Mouse (Mus musculus) midbrain, embryonic 10.5 days (tissue): ENCODE data around the gene Trappc2. TPM values are rescaled to one million over a fixed set of nuclear protein-coding genes. Genes with fewer than 3 reads are reported as not detected.

Experiments used
- DNase-seq: peaks from one replicate; pipeline ENCODE4 v3.0.0-alpha.2; 2017; ENCODE audit warnings: low spot score
- H3K27ac ChIP-seq: fragments of 300-500 bp; sonication (generic); replicated peaks from 2 replicates; pipeline ENCODE4 v1.5.1; 2016; ENCODE audit warnings: mild to moderate bottlenecking
- H3K27me3 ChIP-seq: fragments of 300-500 bp; sonication (generic); 2 replicates; pipeline ENCODE4 v1.6.1; 2016; ENCODE audit warnings: low read depth, mild to moderate bottlenecking; ENCODE audit not compliant: poor library complexity, severe bottlenecking
- H3K36me3 ChIP-seq: fragments of 300-500 bp; sonication (generic); 2 replicates; pipeline ENCODE4 v1.6.1; 2016; ENCODE audit warnings: mild to moderate bottlenecking, moderate library complexity
- H3K4me1 ChIP-seq: fragments of 300-500 bp; sonication (generic); 2 replicates; pipeline ENCODE4 v1.6.1; 2016
- H3K4me3 ChIP-seq: fragments of 300-500 bp; sonication (generic); 2 replicates; pipeline ENCODE4 v1.5.1; 2016; ENCODE audit warnings: mild to moderate bottlenecking, moderate library complexity
- H3K9me3 ChIP-seq: fragments of 300-500 bp; sonication (generic); replicated peaks from 2 replicates; pipeline ENCODE4 v1.6.1; 2016; ENCODE audit warnings: mild to moderate bottlenecking
- WGBS: fragments of 180-500 bp; shearing (Covaris S2); methylation state at CpG from one replicate; pipeline ENCODE4 v1.1.7; 2016; 5-methylcytosine and 5-hydroxymethylcytosine counted together
- polyA plus RNA-seq: library from polyadenylated mRNA; unstranded; fragments of >200 nt; fragmentation: Nextera tagmentation; extraction: Ambion mirVana; gene quantifications from 2 replicates; pipeline ENCODE4 v1.2.1, GENCODE M21; 2016

Trappc2 gene
- 32.7 and 42.6 TPM in 2 replicates for polyA plus RNA-seq

GRCm38 (mm10) chrX:166440036-166440615, at the start of gene Trappc2:
Gene Trappc2, plus strand, starts transcription at chrX:166440574.
- WGBS, result 8% methylated on average over 36 of the region's 36 CpGs
- no peaks in the 10 kb centered on the region for H3K36me3 ChIP-seq

GRCm38 (mm10) chrX:166393753-166394152, 46.6 kb upstream of the Trappc2 start:
- Histone ChIP-seq H3K27ac (no peak overlapping the region), H3K27me3 (peaks cover 85% of the 10 kb centered on the region), H3K36me3 (0 out of 2 replicates have a peak, but pooled peaks cover 5% of the 10 kb centered on the region), H3K4me1 (no peaks in the 10 kb centered on the region), H3K9me3 (no peaks in the 10 kb centered on the region), H3K4me3 (no peak overlapping the region)
- no peak for DNase-seq
- 70% methylated on average over 1 of the region's 1 CpGs for WGBS

More at GRCm38 (mm10) chrX:166440036-166440615, at the start of gene Trappc2:
- no peaks in the 10 kb centered on the region for H3K9me3 ChIP-seq
- H3K4me1 ChIP-seq, result peaks cover 14% of the 10 kb centered on the region; the same call in 1 of the 2 replicates
- H3K27me3 ChIP-seq, result peaks cover 95% of the 10 kb centered on the region
- peak within 1 kb of the TSS; percentile 66 for H3K4me3 ChIP-seq
- peak within 1 kb of the TSS; percentile 91 for H3K27ac ChIP-seq
- DNase-seq, result no peak

GRCm38 (mm10) chrX:166407865-166408264, 32.5 kb upstream of the Trappc2 start:
- no peak for DNase-seq
- Histone ChIP-seq H3K9me3 (no peaks in the 10 kb centered on the region), H3K27me3 (peaks cover 94% of the 10 kb centered on the region), H3K27ac (no peak overlapping the region), H3K4me1 (no peaks in the 10 kb centered on the region), H3K36me3 (peaks cover 46% of the 10 kb centered on the region), H3K4me3 (no peak overlapping the region)

GRCm38 (mm10) chrX:166416196-166416595, 24.2 kb upstream of the Trappc2 start:
- Histone ChIP-seq H3K4me1 (no peaks in the 10 kb centered on the region), H3K27ac (no peak overlapping the region), H3K27me3 (peaks cover 30% of the 10 kb centered on the region), H3K36me3 (peaks cover 10% of the 10 kb centered on the region; the same call in 1 of the 2 replicates), H3K9me3 (no peaks in the 10 kb centered on the region), H3K4me3 (no peak overlapping the region)
- DNase-seq, result peak; percentile 13
- WGBS, result 80% methylated on average over 6 of the region's 6 CpGs

- peaks cover 66% of the 10 kb centered on the region for H3K27me3 ChIP-seq
- 84% methylated on average over 2 of the region's 2 CpGs for WGBS
These were observed 5.6 kb upstream of the Trappc2 start for GRCm38 (mm10) chrX:166434812-166435211.

GRCm38 (mm10) chrX:166440616-166441063, 266 bp downstream of the Trappc2 start, which contains the start of gene Ofd1:
Gene Ofd1, minus strand, starts transcription at chrX:166440704.
- DNase-seq, result peak; percentile 85
- Histone ChIP-seq H3K27ac (peak within 1 kb of the TSS; percentile 91), H3K4me3 (peak within 1 kb of the TSS; percentile 66), H3K36me3 (no peaks in the 10 kb centered on the region), H3K27me3 (peaks cover 95% of the 10 kb centered on the region), H3K4me1 (peaks cover 14% of the 10 kb centered on the region; the same call in 1 of the 2 replicates), H3K9me3 (no peaks in the 10 kb centered on the region)
- 13% methylated on average over 44 of the region's 44 CpGs for WGBS

More at GRCm38 (mm10) chrX:166434812-166435211, 5.6 kb upstream of the Trappc2 start:
- no peaks in the 10 kb centered on the region for H3K9me3 ChIP-seq
- no peak for DNase-seq
- no peak overlapping the region for H3K27ac ChIP-seq
- no peak overlapping the region for H3K4me3 ChIP-seq
- peaks cover 4% of the 10 kb centered on the region; the same call in 1 of the 2 replicates for H3K4me1 ChIP-seq
- no peaks in the 10 kb centered on the region; the same call in 1 of the 2 replicates for H3K36me3 ChIP-seq

- DNase-seq, result no peak
- 91% methylated on average over 3 of the region's 3 CpGs for WGBS
- Histone ChIP-seq H3K27me3 (peaks cover 91% of the 10 kb centered on the region), H3K9me3 (no peaks in the 10 kb centered on the region), H3K4me1 (peaks cover 12% of the 10 kb centered on the region; the same call in 1 of the 2 replicates), H3K27ac (no peak overlapping the region), H3K4me3 (no peak overlapping the region), H3K36me3 (0 out of 2 replicates have a peak, but pooled peaks cover 5% of the 10 kb centered on the region)
These were observed 4.2 kb downstream of the Trappc2 start for GRCm38 (mm10) chrX:166444552-166444951.

GRCm38 (mm10) chrX:166453532-166453931, 13.2 kb downstream of the Trappc2 start:
- Histone ChIP-seq H3K36me3 (peaks cover 47% of the 10 kb centered on the region), H3K27ac (no peak overlapping the region), H3K9me3 (no peaks in the 10 kb centered on the region), H3K4me3 (no peak overlapping the region), H3K27me3 (peaks cover 63% of the 10 kb centered on the region), H3K4me1 (no peaks in the 10 kb centered on the region)
- 90% methylated on average over 6 of the region's 6 CpGs for WGBS
- no peak for DNase-seq

- H3K27ac ChIP-seq, result no peak overlapping the region
- peaks cover 42% of the 10 kb centered on the region for H3K36me3 ChIP-seq
- 78% methylated on average over 3 of the region's 3 CpGs for WGBS
- no peaks in the 10 kb centered on the region for H3K9me3 ChIP-seq
- no peaks in the 10 kb centered on the region for H3K4me1 ChIP-seq
- peaks cover 61% of the 10 kb centered on the region for H3K27me3 ChIP-seq
- no peak overlapping the region for H3K4me3 ChIP-seq
- no peak for DNase-seq
These were observed 14.0 kb downstream of the Trappc2 start for GRCm38 (mm10) chrX:166454331-166454730.

- Histone ChIP-seq H3K4me1 (no peaks in the 10 kb centered on the region), H3K36me3 (peaks cover 39% of the 10 kb centered on the region), H3K9me3 (no peaks in the 10 kb centered on the region), H3K27ac (no peak overlapping the region), H3K4me3 (no peak overlapping the region), H3K27me3 (peaks cover 55% of the 10 kb centered on the region)
- no peak for DNase-seq
- WGBS, result 79% methylated on average over 1 of the region's 1 CpGs
These were observed 15.2 kb downstream of the Trappc2 start for GRCm38 (mm10) chrX:166455525-166455924.

- no peak overlapping the region for H3K4me3 ChIP-seq
- no peak overlapping the region for H3K27ac ChIP-seq
- WGBS, result 91% methylated on average over 7 of the region's 7 CpGs
These were observed 27.9 kb downstream of the Trappc2 start for GRCm38 (mm10) chrX:166468321-166468720.

GRCm38 (mm10) chrX:166472612-166473011, 32.2 kb downstream of the Trappc2 start:
- no peak overlapping the region for H3K4me3 ChIP-seq
- no peaks in the 10 kb centered on the region for H3K9me3 ChIP-seq
- DNase-seq, result no peak
- H3K27me3 ChIP-seq, result peaks cover 89% of the 10 kb centered on the region
- H3K27ac ChIP-seq, result no peak overlapping the region
- H3K36me3 ChIP-seq, result peaks cover 47% of the 10 kb centered on the region
- 0 out of 2 replicates have a peak, but pooled peaks cover 4% of the 10 kb centered on the region for H3K4me1 ChIP-seq
- WGBS, result 91% methylated on average over 6 of the region's 6 CpGs

More at GRCm38 (mm10) chrX:166468321-166468720, 27.9 kb downstream of the Trappc2 start:
- Histone ChIP-seq H3K9me3 (no peaks in the 10 kb centered on the region), H3K27me3 (peaks cover 68% of the 10 kb centered on the region), H3K36me3 (peaks cover 36% of the 10 kb centered on the region), H3K4me1 (no peaks in the 10 kb centered on the region)
- DNase-seq, result no peak

GRCm38 (mm10) chrX:166477393-166477792, 37.0 kb downstream of the Trappc2 start:
- Histone ChIP-seq H3K36me3 (peaks cover 19% of the 10 kb centered on the region), H3K27me3 (peaks cover 64% of the 10 kb centered on the region), H3K27ac (no peak overlapping the region), H3K4me1 (peaks cover 7% of the 10 kb centered on the region; the same call in 1 of the 2 replicates), H3K9me3 (no peaks in the 10 kb centered on the region), H3K4me3 (peak overlapping the region; percentile 71; the same call in 1 of the 2 replicates)
- DNase-seq, result no peak
- WGBS, result 84% methylated on average over 6 of the region's 6 CpGs
